Mouse (Mus musculus): ENCODE measurements around the gene Pip5k1b. TPM values are rescaled to one million over a fixed set of nuclear protein-coding genes. Genes with fewer than 3 reads are reported as not detected.

The Pip5k1b gene
- total RNA-seq, 2 experiments from 2014 or later, result 0.75 to 0.84 TPM

- no peak for DNase-seq
Measured at GRCm38 (mm10) chr19:24259390-24260351, 296.0 kb downstream of the Pip5k1b start.

GRCm38 (mm10) chr19:24258368-24258767, 297.3 kb downstream of the Pip5k1b start:
- DNase-seq, result no peak

GRCm38 (mm10) chr19:24257962-24258361, 297.7 kb downstream of the Pip5k1b start:
- DNase-seq, result no peak

GRCm38 (mm10) chr19:24253657-24254260, 301.9 kb downstream of the Pip5k1b start:
- DNase-seq, result no peak

- no peak for DNase-seq
Measured at GRCm38 (mm10) chr19:24251869-24252268, 303.8 kb downstream of the Pip5k1b start.

Other genes starting within 250 kb of the Pip5k1b start
- gene Fam122a, start 78.5 kb downstream of the Pip5k1b start, total RNA-seq (2021), result 10 to 100 TPM; 12.2 to 17.5 TPM
- gene Tmem252, start 118.1 kb upstream of the Pip5k1b start, total RNA-seq (2021), result under 1 TPM; 0.08 to 0.32 TPM

Measured in gastrocnemius, postnatal 25 days (tissue).